Mouse (Mus musculus) ES-Bruce4 (cell line): Measurements from ENCODE around the gene Fam129b.

ENCODE experiments used
- CTCF ChIP-seq: IDR thresholded peaks from one replicate; pipeline ENCODE4 v1.8.1; 2011; ENCODE audit warnings: low read depth, low read length
- POLR2A ChIP-seq: IDR thresholded peaks from one replicate; pipeline ENCODE4 v1.8.1; 2011; ENCODE audit warnings: low read length; ENCODE audit not compliant: insufficient read depth

- TF ChIP-seq POLR2A (no peak), CTCF (no peak)
Measured at GRCm38 (mm10) chr2:32908272-32908671, 32.4 kb downstream of the Fam129b start.
